Mouse (Mus musculus): ENCODE results near the gene Shmt2. TPM values are rescaled to one million over a fixed set of nuclear protein-coding genes. Genes with fewer than 3 reads are reported as not detected.

Shmt2 gene
- polyA plus RNA-seq, 1 experiment = 15.5 TPM

- H3K4me1 ChIP-seq (ENCODE audit: control insufficient read depth, insufficient read depth, insufficient read length, low read length) = no peaks in the 10 kb centered on the region; the same call in 1 of the 2 replicates
- no peak overlapping the region for H3K27ac ChIP-seq (replicated peaks; ENCODE audit: low read depth, low read length)
- H3K4me3 ChIP-seq (ENCODE audit: insufficient read depth, low read depth, low read length) = peak overlapping the region; percentile 56
Measured at GRCm38 (mm10) chr10:127510895-127511617, 11.2 kb downstream of the Shmt2 start.

DNA sequence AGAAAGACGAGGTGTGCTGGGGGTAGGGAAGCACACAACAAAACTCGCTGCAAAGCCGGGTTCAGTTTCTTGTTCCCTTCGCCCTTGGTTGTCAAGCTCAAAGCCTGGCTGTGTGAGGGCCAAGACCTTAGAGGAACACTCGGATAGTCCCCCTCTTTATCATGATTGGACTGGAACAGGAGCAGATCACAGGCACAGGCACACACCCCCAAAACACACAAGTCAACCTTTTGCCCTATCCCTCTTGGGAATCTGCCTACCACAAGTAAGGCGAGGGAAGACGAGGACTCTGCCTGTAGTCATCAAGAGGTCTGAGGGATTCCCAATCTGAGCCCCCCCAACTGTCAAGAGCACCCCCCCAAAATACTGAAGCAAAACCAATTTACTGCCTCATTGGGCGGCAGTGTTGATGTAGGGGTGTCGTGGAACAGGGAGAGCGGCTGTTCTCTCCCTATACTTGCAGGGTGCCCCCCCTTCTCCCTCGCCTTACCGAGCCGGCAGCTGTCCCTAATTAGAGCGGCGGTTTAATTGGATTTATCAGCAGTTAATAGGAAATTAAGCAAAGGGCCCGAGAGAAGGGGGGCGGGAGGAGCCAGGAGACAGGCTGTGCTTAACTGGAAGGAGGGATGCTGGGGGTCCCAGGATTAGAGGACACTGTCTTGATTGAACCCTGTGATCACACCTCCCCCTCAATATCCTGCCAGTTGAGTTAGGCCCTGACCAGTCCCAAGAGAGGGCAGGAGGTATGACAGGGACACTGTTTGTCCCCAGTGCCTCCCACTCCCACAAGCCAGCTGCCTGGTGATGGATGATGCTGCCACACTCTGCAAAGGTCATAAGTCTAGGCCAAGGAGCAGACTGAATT, 12.2 kb downstream of the Shmt2 start:
- no peak overlapping the region for H3K4me3 ChIP-seq (ENCODE audit: insufficient read depth, low read depth, low read length)
- no peaks in the 10 kb centered on the region; the same call in 1 of the 2 replicates for H3K4me1 ChIP-seq (ENCODE audit: control insufficient read depth, insufficient read depth, insufficient read length, low read length)
- no peak overlapping the region for H3K27ac ChIP-seq (replicated peaks; ENCODE audit: low read depth, low read length)

- H3K4me3 ChIP-seq (ENCODE audit: insufficient read depth, low read depth, low read length) = peak overlapping the region; percentile 17
- H3K4me1 ChIP-seq (ENCODE audit: control insufficient read depth, insufficient read depth, insufficient read length, low read length) = no peaks in the 10 kb centered on the region; the same call in 1 of the 2 replicates
- H3K27ac ChIP-seq (replicated peaks; ENCODE audit: low read depth, low read length) = no peak overlapping the region
Measured at GRCm38 (mm10) chr10:127509051-127509836, 13.0 kb downstream of the Shmt2 start.

GRCm38 (mm10) chr10:127508239-127508638, 14.0 kb downstream of the Shmt2 start:
- no peak overlapping the region for H3K4me3 ChIP-seq (ENCODE audit: insufficient read depth, low read depth, low read length)
- no peak overlapping the region for H3K27ac ChIP-seq (replicated peaks; ENCODE audit: low read depth, low read length)

GRCm38 (mm10) chr10:127500894-127501893, 21.1 kb downstream of the Shmt2 start, which contains the start of gene Stac3:
Gene Stac3, plus strand, starts transcription at chr10:127501686.
- no peaks in the 10 kb centered on the region for H3K4me1 ChIP-seq (ENCODE audit: control insufficient read depth, insufficient read depth, insufficient read length, low read length)
- no peak within 1 kb of the TSS for H3K4me3 ChIP-seq (ENCODE audit: insufficient read depth, low read depth, low read length)
- H3K27ac ChIP-seq (replicated peaks; ENCODE audit: low read depth, low read length) = no peak within 1 kb of the TSS

More at GRCm38 (mm10) chr10:127508239-127508638, 14.0 kb downstream of the Shmt2 start:
- no peaks in the 10 kb centered on the region; the same call in 1 of the 2 replicates for H3K4me1 ChIP-seq (ENCODE audit: control insufficient read depth, insufficient read depth, insufficient read length, low read length)

- H3K4me3 ChIP-seq (ENCODE audit: insufficient read depth, low read depth, low read length) = no peak overlapping the region
- no peak overlapping the region for H3K27ac ChIP-seq (replicated peaks; ENCODE audit: low read depth, low read length)
- H3K4me1 ChIP-seq (ENCODE audit: control insufficient read depth, insufficient read depth, insufficient read length, low read length) = no peaks in the 10 kb centered on the region
Measured at GRCm38 (mm10) chr10:127500042-127500441, 22.2 kb downstream of the Shmt2 start.

DNA sequence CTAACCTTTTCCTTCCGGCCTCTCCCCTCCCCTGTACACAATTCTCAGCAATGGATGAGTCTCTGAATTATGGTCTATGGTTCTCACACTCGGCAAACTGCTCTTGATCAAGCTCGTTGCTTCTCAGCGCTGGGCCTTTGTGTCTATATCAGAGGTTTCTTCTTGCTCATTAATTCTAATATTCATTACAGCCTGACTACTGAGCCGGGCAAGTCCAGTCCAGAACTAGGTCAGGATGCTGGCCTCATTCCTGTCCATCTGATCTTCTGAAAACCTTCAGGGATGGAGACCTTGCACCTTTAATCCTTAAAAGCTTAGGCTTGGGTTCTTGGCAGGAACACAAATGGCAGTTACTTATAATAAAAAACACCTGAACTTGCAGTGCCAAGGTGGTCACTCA, 22.7 kb downstream of the Shmt2 start:
- Histone ChIP-seq H3K4me3 (ENCODE audit: insufficient read depth, low read depth, low read length) (no peak overlapping the region), H3K27ac (replicated peaks; ENCODE audit: low read depth, low read length) (no peak overlapping the region), H3K4me1 (ENCODE audit: control insufficient read depth, insufficient read depth, insufficient read length, low read length) (no peaks in the 10 kb centered on the region)

GRCm38 (mm10) chr10:127496156-127496555, 26.1 kb downstream of the Shmt2 start:
- Histone ChIP-seq H3K4me3 (ENCODE audit: insufficient read depth, low read depth, low read length) (no peak overlapping the region), H3K4me1 (ENCODE audit: control insufficient read depth, insufficient read depth, insufficient read length, low read length) (no peaks in the 10 kb centered on the region), H3K27ac (replicated peaks; ENCODE audit: low read depth, low read length) (no peak overlapping the region)

DNA sequence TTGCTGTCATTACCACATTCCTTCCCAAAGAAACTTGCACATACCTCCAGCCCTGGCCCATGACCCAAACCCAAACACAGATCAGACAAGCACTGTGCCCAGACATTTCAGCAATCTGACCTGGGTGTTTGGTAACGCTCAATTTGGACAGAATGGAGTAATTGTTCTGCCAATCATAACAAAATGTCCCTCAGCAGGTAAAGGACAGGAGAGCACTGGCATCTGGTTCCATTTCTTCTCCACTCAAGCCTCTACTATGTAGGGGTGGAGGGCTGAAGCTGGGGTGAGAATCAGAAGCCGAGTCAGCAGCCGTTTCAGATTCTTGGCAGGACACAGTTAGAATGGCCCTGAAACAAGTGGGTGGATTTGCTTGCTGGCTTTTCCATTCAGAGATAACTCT, 30.1 kb downstream of the Shmt2 start:
- H3K4me1 ChIP-seq (ENCODE audit: control insufficient read depth, insufficient read depth, insufficient read length, low read length) = no peaks in the 10 kb centered on the region
- H3K27ac ChIP-seq (replicated peaks; ENCODE audit: low read depth, low read length) = no peak overlapping the region
- no peak overlapping the region for H3K4me3 ChIP-seq (ENCODE audit: insufficient read depth, low read depth, low read length)

GRCm38 (mm10) chr10:127491128-127491512, 31.1 kb downstream of the Shmt2 start:
- no peak overlapping the region for H3K4me3 ChIP-seq (ENCODE audit: insufficient read depth, low read depth, low read length)
- no peaks in the 10 kb centered on the region for H3K4me1 ChIP-seq (ENCODE audit: control insufficient read depth, insufficient read depth, insufficient read length, low read length)
- no peak overlapping the region for H3K27ac ChIP-seq (replicated peaks; ENCODE audit: low read depth, low read length)

GRCm38 (mm10) chr10:127490160-127491127, 31.8 kb downstream of the Shmt2 start:
- no peak overlapping the region for H3K4me3 ChIP-seq (ENCODE audit: insufficient read depth, low read depth, low read length)
- no peak overlapping the region for H3K27ac ChIP-seq (replicated peaks; ENCODE audit: low read depth, low read length)
- no peaks in the 10 kb centered on the region for H3K4me1 ChIP-seq (ENCODE audit: control insufficient read depth, insufficient read depth, insufficient read length, low read length)

DNA sequence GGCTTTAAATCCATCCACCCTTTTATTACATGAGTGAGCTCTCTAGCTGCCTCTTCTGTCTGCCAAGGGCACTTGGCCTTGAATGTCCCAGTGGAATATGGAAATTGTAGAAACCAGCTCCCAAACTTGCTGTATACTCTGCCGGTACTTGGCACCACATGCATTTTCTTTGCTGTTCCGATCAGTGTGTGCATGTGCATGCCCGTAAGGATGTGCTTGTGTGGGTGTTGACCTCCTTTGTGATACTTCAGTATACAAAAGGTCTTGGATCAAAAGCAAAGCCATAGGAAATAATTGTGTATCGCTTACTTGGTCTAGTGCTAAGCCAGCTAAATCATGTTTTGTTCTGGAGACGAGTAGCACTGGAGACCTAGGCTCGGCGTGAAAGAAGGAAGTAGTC, 33.4 kb downstream of the Shmt2 start:
- H3K4me3 ChIP-seq (ENCODE audit: insufficient read depth, low read depth, low read length) = no peak overlapping the region
- H3K27ac ChIP-seq (replicated peaks; ENCODE audit: low read depth, low read length) = no peak overlapping the region
- H3K4me1 ChIP-seq (ENCODE audit: control insufficient read depth, insufficient read depth, insufficient read length, low read length) = no peaks in the 10 kb centered on the region

- no peak overlapping the region for H3K4me3 ChIP-seq (ENCODE audit: insufficient read depth, low read depth, low read length)
- H3K4me1 ChIP-seq (ENCODE audit: control insufficient read depth, insufficient read depth, insufficient read length, low read length) = no peaks in the 10 kb centered on the region
- H3K27ac ChIP-seq (replicated peaks; ENCODE audit: low read depth, low read length) = no peak overlapping the region
Measured at GRCm38 (mm10) chr10:127485235-127485634, 37.0 kb downstream of the Shmt2 start.
